Mouse (Mus musculus): Measurements from ENCODE around the gene Vmn1r200. TPM values are rescaled to one million over a fixed set of nuclear protein-coding genes. Genes with fewer than 3 reads are reported as not detected.
"Not testable (repeated sequence)": the region's sequence is repeated elsewhere in the genome, so short reads cannot be mapped to it uniquely, and the experiment has no call there.

Gene Vmn1r200
- polyA plus RNA-seq (2015; fragmentation: Nextera tagmentation; extraction: Ambion mirVana), result 0.10 TPM in 1 of 2 replicates, not detected in the other

GRCm38 (mm10) chr13:22390073-22390472 is at the start of gene Vmn1r200:
Gene Vmn1r200, plus strand, starts transcription at chr13:22390373.
- H3K4me2 ChIP-seq (ENCODE audit: low read length), result no peak within 1 kb of the TSS
- no peak within 1 kb of the TSS for H3K4me3 ChIP-seq (ENCODE audit: low read length)
- H3K4me1 ChIP-seq (ENCODE audit: control insufficient read depth, insufficient read depth, low read depth, low read length), result no peaks in the 10 kb centered on the region
- no peak within 1 kb of the TSS for H3K27ac ChIP-seq (ENCODE audit: low read depth, low read length)
- no peaks in the 10 kb centered on the region for H3K27me3 ChIP-seq (replicated peaks; ENCODE audit: control insufficient read depth, insufficient read depth, low read length)
- no peak for ATAC-seq
- no peaks in the 10 kb centered on the region for H3K36me3 ChIP-seq (ENCODE audit: control insufficient read depth, insufficient read depth, low read length)
- H3K9ac ChIP-seq (ENCODE audit: low read depth, low read length), result no peak within 1 kb of the TSS
- WGBS, result 40% methylated on average over 3 of the region's 3 CpGs
- H3K9me3 ChIP-seq (ENCODE audit: control insufficient read depth, low read length), result no peaks in the 10 kb centered on the region

- 72% methylated on average over 1 of the region's 1 CpGs for WGBS
- ATAC-seq, result no peak
These were observed 40.1 kb upstream of the Vmn1r200 start, which contains the start of gene Vmn1r198 for GRCm38 (mm10) chr13:22350064-22350463. Gene Vmn1r198, plus strand, starts transcription at chr13:22350364.

GRCm38 (mm10) chr13:22350813-22351212 is 39.4 kb upstream of the Vmn1r200 start:
- Histone ChIP-seq H3K9me3 (ENCODE audit: control insufficient read depth, low read length) (no peaks in the 10 kb centered on the region), H3K27me3 (replicated peaks; ENCODE audit: control insufficient read depth, insufficient read depth, low read length) (no peaks in the 10 kb centered on the region), H3K36me3 (ENCODE audit: control insufficient read depth, insufficient read depth, low read length) (no peaks in the 10 kb centered on the region), H3K27ac (ENCODE audit: low read depth, low read length) (no peak overlapping the region), H3K4me3 (ENCODE audit: low read length) (no peak overlapping the region), H3K4me2 (ENCODE audit: low read length) (no peak overlapping the region), H3K9ac (ENCODE audit: low read depth, low read length) (no peak overlapping the region), H3K4me1 (ENCODE audit: control insufficient read depth, insufficient read depth, low read depth, low read length) (no peaks in the 10 kb centered on the region)
- 86% methylated on average over 1 of the region's 1 CpGs for WGBS
- ATAC-seq, result no peak

More at GRCm38 (mm10) chr13:22350064-22350463, 40.1 kb upstream of the Vmn1r200 start, which contains the start of gene Vmn1r198:
- no peak within 1 kb of the TSS for H3K9ac ChIP-seq (ENCODE audit: low read depth, low read length)
- no peaks in the 10 kb centered on the region for H3K27me3 ChIP-seq (replicated peaks; ENCODE audit: control insufficient read depth, insufficient read depth, low read length)
- H3K36me3 ChIP-seq (ENCODE audit: control insufficient read depth, insufficient read depth, low read length), result no peaks in the 10 kb centered on the region
- H3K4me3 ChIP-seq (ENCODE audit: low read length), result no peak within 1 kb of the TSS
- no peak within 1 kb of the TSS for H3K27ac ChIP-seq (ENCODE audit: low read depth, low read length)
- no peak within 1 kb of the TSS for H3K4me2 ChIP-seq (ENCODE audit: low read length)
- H3K9me3 ChIP-seq (ENCODE audit: control insufficient read depth, low read length), result no peaks in the 10 kb centered on the region
- H3K4me1 ChIP-seq (ENCODE audit: control insufficient read depth, insufficient read depth, low read depth, low read length), result no peaks in the 10 kb centered on the region

GRCm38 (mm10) chr13:22379518-22379917 is 10.7 kb upstream of the Vmn1r200 start, which contains the start of gene Vmn1r199:
Gene Vmn1r199, plus strand, starts transcription at chr13:22379818.
- H3K9me3 ChIP-seq (ENCODE audit: control insufficient read depth, low read length), result no peaks in the 10 kb centered on the region
- no peaks in the 10 kb centered on the region for H3K4me1 ChIP-seq (ENCODE audit: control insufficient read depth, insufficient read depth, low read depth, low read length)
- H3K4me3 ChIP-seq (ENCODE audit: low read length), result no peak within 1 kb of the TSS
- H3K27me3 ChIP-seq (replicated peaks; ENCODE audit: control insufficient read depth, insufficient read depth, low read length), result no peaks in the 10 kb centered on the region
- no peaks in the 10 kb centered on the region for H3K36me3 ChIP-seq (ENCODE audit: control insufficient read depth, insufficient read depth, low read length)
- no peak for ATAC-seq
- no peak within 1 kb of the TSS for H3K27ac ChIP-seq (ENCODE audit: low read depth, low read length)
- H3K4me2 ChIP-seq (ENCODE audit: low read length), result no peak within 1 kb of the TSS
- WGBS, result 85% methylated on average over 2 of the region's 2 CpGs
- no peak within 1 kb of the TSS for H3K9ac ChIP-seq (ENCODE audit: low read depth, low read length)

GRCm38 (mm10) chr13:22381128-22381527 is 9.0 kb upstream of the Vmn1r200 start:
- H3K4me3 ChIP-seq (ENCODE audit: low read length); H3K27me3 ChIP-seq (replicated peaks; ENCODE audit: control insufficient read depth, insufficient read depth, low read length); H3K4me1 ChIP-seq (ENCODE audit: control insufficient read depth, insufficient read depth, low read depth, low read length); H3K36me3 ChIP-seq (ENCODE audit: control insufficient read depth, insufficient read depth, low read length); ATAC-seq; H3K9me3 ChIP-seq (ENCODE audit: control insufficient read depth, low read length); H3K27ac ChIP-seq (ENCODE audit: low read depth, low read length); H3K9ac ChIP-seq (ENCODE audit: low read depth, low read length); H3K4me2 ChIP-seq (ENCODE audit: low read length): not testable (repeated sequence)
- 84% methylated on average over 3 of the region's 3 CpGs for WGBS

- Histone ChIP-seq H3K4me2 (ENCODE audit: low read length) (no peak overlapping the region), H3K4me3 (ENCODE audit: low read length) (no peak overlapping the region), H3K9me3 (ENCODE audit: control insufficient read depth, low read length) (no peaks in the 10 kb centered on the region), H3K9ac (ENCODE audit: low read depth, low read length) (no peak overlapping the region), H3K4me1 (ENCODE audit: control insufficient read depth, insufficient read depth, low read depth, low read length) (no peaks in the 10 kb centered on the region), H3K27me3 (replicated peaks; ENCODE audit: control insufficient read depth, insufficient read depth, low read length) (no peaks in the 10 kb centered on the region), H3K36me3 (ENCODE audit: control insufficient read depth, insufficient read depth, low read length) (no peaks in the 10 kb centered on the region), H3K27ac (ENCODE audit: low read depth, low read length) (no peak overlapping the region)
- no peak for ATAC-seq
- 84% methylated on average over 3 of the region's 3 CpGs for WGBS
These were observed 6.8 kb upstream of the Vmn1r200 start for GRCm38 (mm10) chr13:22383401-22383800.

GRCm38 (mm10) chr13:22387050-22387449 is 3.1 kb upstream of the Vmn1r200 start:
- Histone ChIP-seq H3K9me3 (ENCODE audit: control insufficient read depth, low read length) (no peaks in the 10 kb centered on the region), H3K9ac (ENCODE audit: low read depth, low read length) (no peak overlapping the region), H3K27me3 (replicated peaks; ENCODE audit: control insufficient read depth, insufficient read depth, low read length) (no peaks in the 10 kb centered on the region), H3K4me2 (ENCODE audit: low read length) (no peak overlapping the region), H3K4me3 (ENCODE audit: low read length) (no peak overlapping the region), H3K27ac (ENCODE audit: low read depth, low read length) (no peak overlapping the region), H3K36me3 (ENCODE audit: control insufficient read depth, insufficient read depth, low read length) (no peaks in the 10 kb centered on the region), H3K4me1 (ENCODE audit: control insufficient read depth, insufficient read depth, low read depth, low read length) (no peaks in the 10 kb centered on the region)
- WGBS, result 80% methylated on average over 1 of the region's 1 CpGs
- ATAC-seq, result no peak

GRCm38 (mm10) chr13:22402978-22403377 is 12.8 kb downstream of the Vmn1r200 start:
- Histone ChIP-seq H3K27ac (ENCODE audit: low read depth, low read length) (no peak overlapping the region), H3K4me3 (ENCODE audit: low read length) (no peak overlapping the region), H3K9ac (ENCODE audit: low read depth, low read length) (no peak overlapping the region), H3K4me1 (ENCODE audit: control insufficient read depth, insufficient read depth, low read depth, low read length) (no peaks in the 10 kb centered on the region), H3K9me3 (ENCODE audit: control insufficient read depth, low read length) (no peaks in the 10 kb centered on the region), H3K4me2 (ENCODE audit: low read length) (no peak overlapping the region), H3K36me3 (ENCODE audit: control insufficient read depth, insufficient read depth, low read length) (no peaks in the 10 kb centered on the region), H3K27me3 (replicated peaks; ENCODE audit: control insufficient read depth, insufficient read depth, low read length) (no peaks in the 10 kb centered on the region)
- no peak for ATAC-seq
- 74% methylated on average over 1 of the region's 1 CpGs for WGBS
